Mouse (Mus musculus) intestine, postnatal 0 days (tissue): ENCODE results near the gene Zswim3. TPM values are rescaled to one million over a fixed set of nuclear protein-coding genes. Genes with fewer than 3 reads are reported as not detected.

Experiments used
- ATAC-seq: fragments of 200-750 bp; cut with Nextera tagmentation; 2 replicates; pipeline ENCODE4 v1.8.0; 2017; ENCODE audit warnings: mild to moderate bottlenecking, moderate TSS enrichment, moderate library complexity
- H3K27ac ChIP-seq: fragments of 300-500 bp; sonication (generic); 2 replicates; pipeline ENCODE4 v1.5.1; 2014; ENCODE audit warnings: mild to moderate bottlenecking, low read depth, low read length, moderate library complexity
- H3K27me3 ChIP-seq: fragments of 300-500 bp; sonication (generic); replicated peaks from 2 replicates; pipeline ENCODE4 v1.6.1; 2014; ENCODE audit warnings: low read length, mixed read lengths; ENCODE audit not compliant: control insufficient read depth, insufficient read depth
- H3K36me3 ChIP-seq: fragments of 300-500 bp; sonication (generic); 2 replicates; pipeline ENCODE4 v1.6.1; 2014; ENCODE audit warnings: mild to moderate bottlenecking, moderate library complexity; ENCODE audit not compliant: control insufficient read depth, insufficient read depth
- H3K4me1 ChIP-seq: fragments of 300-500 bp; sonication (generic); replicated peaks from 2 replicates; pipeline ENCODE4 v1.6.1; 2014; ENCODE audit warnings: antibody characterized with exemption, low read length, mixed read lengths; ENCODE audit not compliant: control insufficient read depth, insufficient read depth
- H3K4me2 ChIP-seq: fragments of 300-500 bp; sonication (generic); replicated peaks from 2 replicates; pipeline ENCODE4 v1.6.1; 2014; ENCODE audit warnings: low read depth, mild to moderate bottlenecking, moderate library complexity
- H3K4me3 ChIP-seq: fragments of 300-500 bp; sonication (generic); 2 replicates; pipeline ENCODE4 v1.5.1; 2014; ENCODE audit warnings: low read depth, low read length
- H3K9ac ChIP-seq: fragments of 300-500 bp; sonication (generic); 2 replicates; pipeline ENCODE4 v1.6.1; 2014; ENCODE audit warnings: mild to moderate bottlenecking, low read depth, low read length
- H3K9me3 ChIP-seq: fragments of 300-500 bp; sonication (generic); 2 replicates; pipeline ENCODE4 v1.6.1; 2016; ENCODE audit warnings: mixed run types; ENCODE audit not compliant: control insufficient read depth
- CTCF ChIP-seq: sonication (generic); IDR thresholded peaks from 2 replicates; pipeline ENCODE4 v1.5.1; 2016; ENCODE audit warnings: low read depth, mild to moderate bottlenecking, control low read depth, antibody characterized with exemption, moderate library complexity
- whole genome bisulfite sequencing: fragments of 180-500 bp; shearing (Covaris S2); extraction: QIAGEN DNeasy Blood & Tissue Kit; methylation state at CpG from one replicate; pipeline ENCODE4 v1.1.7; 2014; 5-methylcytosine and 5-hydroxymethylcytosine counted together
- polyA plus RNA-seq: library from polyadenylated mRNA; unstranded; fragments of >200 nt; fragmentation: Nextera tagmentation; extraction: Ambion mirVana; gene quantifications from 2 replicates; pipeline ENCODE4 v1.2.1, GENCODE M21; 2015

The Zswim3 gene
- polyA plus RNA-seq, 1 experiment from 2014 or later = 4.2 TPM

- TF ChIP-seq CTCF = no peak
- Histone ChIP-seq H3K9me3 (no peaks in the 10 kb centered on the region), H3K4me1 (no peaks in the 10 kb centered on the region), H3K27ac (peak overlapping the region; percentile 60), H3K4me3 (no peak overlapping the region), H3K4me2 (no peak overlapping the region), H3K9ac (no peak overlapping the region), H3K36me3 (peaks cover 62% of the 10 kb centered on the region), H3K27me3 (no peaks in the 10 kb centered on the region)
- ATAC-seq = no peak
- WGBS = 93% methylated on average over 18 of the region's 18 CpGs
These were observed 13.0 kb upstream of the Zswim3 start for GRCm38 (mm10) chr2:164791841-164792261.

DNA sequence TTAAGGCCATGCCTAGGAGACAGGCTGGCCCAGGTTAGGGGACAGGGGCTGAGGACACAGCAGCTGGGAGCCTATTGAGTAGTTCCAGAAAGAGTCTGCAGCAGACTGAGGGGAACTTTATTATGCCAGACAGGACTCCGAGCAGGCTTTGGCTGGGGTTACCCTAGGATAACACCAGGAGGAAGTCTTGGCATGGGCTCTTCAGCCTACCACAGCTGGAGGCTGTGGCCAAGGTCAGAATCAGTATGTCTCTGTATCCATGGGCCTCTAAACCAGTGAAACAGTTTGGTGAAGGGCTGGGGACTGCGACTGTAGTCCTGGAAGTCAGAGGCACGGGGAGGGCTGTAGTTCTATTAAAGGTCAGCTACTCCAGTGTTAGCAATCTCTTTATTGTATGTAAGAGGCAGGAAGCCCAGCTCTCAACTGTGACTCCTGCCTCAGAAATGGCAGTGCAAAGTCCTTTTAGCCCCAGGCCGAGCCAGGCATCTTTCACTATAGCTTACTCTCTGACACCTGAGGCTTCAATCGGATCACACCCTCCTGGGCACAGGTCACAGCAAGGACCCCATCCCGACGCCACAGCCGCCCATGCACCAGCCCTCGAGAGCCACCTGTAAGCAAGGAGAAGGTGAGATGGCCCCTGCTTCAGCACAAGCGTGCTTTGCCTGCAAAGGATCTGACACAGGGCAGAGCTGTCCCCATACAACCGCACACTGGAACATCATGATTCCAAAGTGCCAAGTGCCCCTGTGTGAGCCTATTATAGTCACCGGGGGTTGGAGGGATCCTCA lies 12.3 kb upstream of the Zswim3 start:
- Histone ChIP-seq H3K36me3 (peaks cover 67% of the 10 kb centered on the region), H3K27ac (peak overlapping the region; percentile 60), H3K4me1 (no peaks in the 10 kb centered on the region), H3K4me3 (no peak overlapping the region), H3K4me2 (no peak overlapping the region), H3K9me3 (no peaks in the 10 kb centered on the region), H3K9ac (no peak overlapping the region), H3K27me3 (no peaks in the 10 kb centered on the region)
- WGBS = 83% methylated on average over 12 of the region's 12 CpGs
- TF ChIP-seq CTCF = no peak
- peak; percentile 22; the same call in 1 of the 2 replicates for ATAC-seq

DNA sequence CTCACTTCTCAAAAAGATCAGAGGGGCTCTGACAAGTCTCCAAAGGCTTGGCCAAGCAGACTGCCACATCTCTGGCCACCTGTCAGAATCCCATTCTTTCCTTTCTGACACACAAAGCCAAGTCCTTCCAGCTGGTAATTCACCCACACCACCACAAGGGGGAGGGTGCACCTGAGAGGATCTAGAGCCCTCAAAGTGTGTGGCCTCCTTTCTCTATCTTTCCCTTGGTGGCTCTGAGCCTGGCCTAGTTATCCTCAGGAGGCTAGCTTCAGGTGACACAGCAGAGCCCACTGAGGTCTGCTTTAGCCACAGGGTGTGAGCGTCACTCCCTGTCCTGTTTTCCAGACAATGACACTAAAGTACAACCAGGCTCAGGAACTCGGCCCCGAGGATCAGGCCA lies 11.7 kb upstream of the Zswim3 start:
- ATAC-seq = peak; percentile 29; the same call in 1 of the 2 replicates
- Histone ChIP-seq H3K4me3 (no peak overlapping the region), H3K4me2 (no peak overlapping the region)

GRCm38 (mm10) chr2:164793772-164794171 lies 11.1 kb upstream of the Zswim3 start:
- no peak overlapping the region for H3K9ac ChIP-seq
- H3K36me3 ChIP-seq = peaks cover 76% of the 10 kb centered on the region
- no peaks in the 10 kb centered on the region for H3K9me3 ChIP-seq
- H3K4me2 ChIP-seq = no peak overlapping the region
- TF ChIP-seq CTCF = peak; percentile 28; the same call in 1 of the 2 replicates
- H3K4me3 ChIP-seq = no peak overlapping the region
- WGBS = 91% methylated on average over 2 of the region's 2 CpGs
- no peak overlapping the region for H3K27ac ChIP-seq
- H3K4me1 ChIP-seq = no peaks in the 10 kb centered on the region
- ATAC-seq = no peak
- no peaks in the 10 kb centered on the region for H3K27me3 ChIP-seq

More for the DNA sequence above, 11.7 kb upstream of the Zswim3 start:
- Histone ChIP-seq H3K9me3 (no peaks in the 10 kb centered on the region), H3K9ac (no peak overlapping the region), H3K4me1 (no peaks in the 10 kb centered on the region), H3K27me3 (no peaks in the 10 kb centered on the region), H3K27ac (no peak overlapping the region), H3K36me3 (peaks cover 73% of the 10 kb centered on the region)
- peak; percentile 81 for TF ChIP-seq CTCF
- WGBS = 49% methylated on average over 3 of the region's 3 CpGs

GRCm38 (mm10) chr2:164794293-164794692 lies 10.6 kb upstream of the Zswim3 start:
- 20% methylated on average over 5 of the region's 5 CpGs for WGBS
- peak; percentile 44; the same call in 1 of the 2 replicates for ATAC-seq

DNA sequence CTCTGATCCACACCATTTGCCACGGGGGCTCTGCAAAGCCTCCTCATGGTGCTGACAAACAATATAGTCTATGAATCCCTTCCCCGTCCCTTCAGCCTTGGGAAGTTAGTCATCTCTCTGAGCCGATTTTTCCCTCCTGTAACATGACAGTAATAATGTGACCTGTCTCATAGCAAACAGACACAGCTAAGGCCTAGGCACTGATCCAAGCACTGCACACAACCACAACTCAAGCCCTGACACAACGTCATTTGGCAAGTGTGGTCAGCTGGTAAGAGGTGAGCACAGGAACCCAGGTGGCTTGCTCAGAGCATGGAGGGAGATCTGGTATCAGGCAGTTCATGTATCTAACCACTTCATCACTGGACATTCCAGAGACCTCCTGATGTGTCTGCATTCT lies 9.0 kb upstream of the Zswim3 start:
- Histone ChIP-seq H3K27me3 (no peaks in the 10 kb centered on the region), H3K4me1 (no peaks in the 10 kb centered on the region), H3K9me3 (no peaks in the 10 kb centered on the region), H3K27ac (no peak overlapping the region), H3K4me3 (no peak overlapping the region), H3K4me2 (no peak overlapping the region), H3K9ac (no peak overlapping the region), H3K36me3 (peaks cover 78% of the 10 kb centered on the region)
- no peak for TF ChIP-seq CTCF
- ATAC-seq = no peak
- WGBS = 76% methylated on average over 4 of the region's 4 CpGs

More at GRCm38 (mm10) chr2:164794293-164794692, 10.6 kb upstream of the Zswim3 start:
- no peak overlapping the region for H3K27ac ChIP-seq
- H3K9me3 ChIP-seq = no peaks in the 10 kb centered on the region
- H3K9ac ChIP-seq = no peak overlapping the region
- peak; percentile 92 for TF ChIP-seq CTCF
- no peaks in the 10 kb centered on the region for H3K27me3 ChIP-seq
- H3K4me2 ChIP-seq = no peak overlapping the region
- no peaks in the 10 kb centered on the region for H3K4me1 ChIP-seq
- H3K36me3 ChIP-seq = peaks cover 73% of the 10 kb centered on the region
- no peak overlapping the region for H3K4me3 ChIP-seq
